Mouse (Mus musculus): ENCODE results near the gene Baz2b. TPM values are rescaled to one million over a fixed set of nuclear protein-coding genes. Genes with fewer than 3 reads are reported as not detected.

Gene Baz2b
- total RNA-seq (2014; rRNA removed) (52.2 and 71.7 TPM in 2 replicates), polyA plus RNA-seq (2015; fragmentation: Nextera tagmentation; extraction: Ambion mirVana) (22.2 and 40.6 TPM in 2 replicates)

- Histone ChIP-seq H3K4me2 (ENCODE audit: low read depth) (peak within 1 kb of the TSS; percentile 68), H3K4me3 (ENCODE audit: low read depth, low read length) (peak within 1 kb of the TSS; percentile 97), H3K36me3 (ENCODE audit: insufficient read depth) (0 out of 2 replicates have a peak, but pooled peaks cover 6% of the 10 kb centered on the region), H3K9me3 (ENCODE audit: low read length) (no peaks in the 10 kb centered on the region), H3K27ac (ENCODE audit: low read depth, low read length) (peak within 1 kb of the TSS; percentile 93), H3K9ac (peak within 1 kb of the TSS; percentile 92), H3K27me3 (ENCODE audit: insufficient read depth, low read length) (no peaks in the 10 kb centered on the region), H3K4me1 (ENCODE audit: insufficient read depth) (peaks cover 18% of the 10 kb centered on the region)
- peak; percentile 42 for TF ChIP-seq CTCF (IDR thresholded peaks at IDR 0.05; ENCODE audit: low read depth)
- DNase-seq (peak; percentile 95), ATAC-seq (peak; percentile 96)
- WGBS = 2% methylated on average over 86 of the region's 109 CpGs
Observed at GRCm38 (mm10) chr2:60209703-60210651, at the start of gene Baz2b, which contains the start of gene March7. TSS of gene Baz2b (minus strand) at chr2:60209839. TSS of gene March7 (plus strand) at chr2:60209887.

- Histone ChIP-seq H3K36me3 (ENCODE audit: insufficient read depth) (no peaks in the 10 kb centered on the region), H3K27me3 (ENCODE audit: insufficient read depth, low read length) (no peaks in the 10 kb centered on the region), H3K4me3 (ENCODE audit: low read depth, low read length) (no peak overlapping the region), H3K4me2 (ENCODE audit: low read depth) (no peak overlapping the region), H3K9ac (no peak overlapping the region), H3K27ac (ENCODE audit: low read depth, low read length) (no peak overlapping the region), H3K9me3 (ENCODE audit: low read length) (no peaks in the 10 kb centered on the region), H3K4me1 (ENCODE audit: insufficient read depth) (no peaks in the 10 kb centered on the region)
- WGBS = 98% methylated on average over 5 of the region's 5 CpGs
- ATAC-seq (no peak), DNase-seq (no peak)
- no peak for TF ChIP-seq CTCF (IDR thresholded peaks at IDR 0.05; ENCODE audit: low read depth)
Observed at GRCm38 (mm10) chr2:60259186-60259585, 49.5 kb upstream of the Baz2b start.

GRCm38 (mm10) chr2:60256751-60257150 is 47.1 kb upstream of the Baz2b start:
- WGBS = 87% methylated on average over 2 of the region's 2 CpGs
- H3K9me3 ChIP-seq (ENCODE audit: low read length) = no peaks in the 10 kb centered on the region
- no peak for TF ChIP-seq CTCF (IDR thresholded peaks at IDR 0.05; ENCODE audit: low read depth)
- no peak overlapping the region for H3K9ac ChIP-seq
- DNase-seq (no peak), ATAC-seq (no peak)
- H3K4me2 ChIP-seq (ENCODE audit: low read depth) = no peak overlapping the region
- H3K4me1 ChIP-seq (ENCODE audit: insufficient read depth) = no peaks in the 10 kb centered on the region
- no peak overlapping the region for H3K4me3 ChIP-seq (ENCODE audit: low read depth, low read length)
- no peak overlapping the region for H3K27ac ChIP-seq (ENCODE audit: low read depth, low read length)
- no peaks in the 10 kb centered on the region for H3K27me3 ChIP-seq (ENCODE audit: insufficient read depth, low read length)
- no peaks in the 10 kb centered on the region for H3K36me3 ChIP-seq (ENCODE audit: insufficient read depth)

- Histone ChIP-seq H3K27me3 (ENCODE audit: insufficient read depth, low read length) (no peaks in the 10 kb centered on the region), H3K4me2 (ENCODE audit: low read depth) (no peak overlapping the region), H3K4me1 (ENCODE audit: insufficient read depth) (no peaks in the 10 kb centered on the region), H3K36me3 (ENCODE audit: insufficient read depth) (peaks cover 13% of the 10 kb centered on the region; the same call in 1 of the 2 replicates), H3K9me3 (ENCODE audit: low read length) (no peaks in the 10 kb centered on the region), H3K9ac (no peak overlapping the region), H3K4me3 (ENCODE audit: low read depth, low read length) (no peak overlapping the region), H3K27ac (ENCODE audit: low read depth, low read length) (no peak overlapping the region)
- no peak for TF ChIP-seq CTCF (IDR thresholded peaks at IDR 0.05; ENCODE audit: low read depth)
- no peak for ATAC-seq
- DNase-seq = no peak
Observed at GRCm38 (mm10) chr2:60253506-60253905, 43.9 kb upstream of the Baz2b start.

- Histone ChIP-seq H3K9me3 (ENCODE audit: low read length) (no peaks in the 10 kb centered on the region), H3K27me3 (ENCODE audit: insufficient read depth, low read length) (no peaks in the 10 kb centered on the region), H3K4me1 (ENCODE audit: insufficient read depth) (no peaks in the 10 kb centered on the region), H3K9ac (no peak overlapping the region), H3K4me3 (ENCODE audit: low read depth, low read length) (no peak overlapping the region), H3K27ac (ENCODE audit: low read depth, low read length) (no peak overlapping the region), H3K4me2 (ENCODE audit: low read depth) (no peak overlapping the region), H3K36me3 (ENCODE audit: insufficient read depth) (peaks cover 13% of the 10 kb centered on the region; the same call in 1 of the 2 replicates)
- 86% methylated on average over 4 of the region's 4 CpGs for WGBS
- no peak for TF ChIP-seq CTCF (IDR thresholded peaks at IDR 0.05; ENCODE audit: low read depth)
- DNase-seq = no peak
- ATAC-seq = no peak
Observed at GRCm38 (mm10) chr2:60252782-60253181, 43.1 kb upstream of the Baz2b start.

- H3K4me2 ChIP-seq (ENCODE audit: low read depth) = no peak overlapping the region
- no peaks in the 10 kb centered on the region for H3K4me1 ChIP-seq (ENCODE audit: insufficient read depth)
- TF ChIP-seq CTCF (IDR thresholded peaks at IDR 0.05; ENCODE audit: low read depth) = no peak
- H3K27me3 ChIP-seq (ENCODE audit: insufficient read depth, low read length) = no peaks in the 10 kb centered on the region
- H3K9ac ChIP-seq = no peak overlapping the region
- no peak overlapping the region for H3K4me3 ChIP-seq (ENCODE audit: low read depth, low read length)
- DNase-seq (no peak), ATAC-seq (no peak)
- peaks cover 62% of the 10 kb centered on the region for H3K36me3 ChIP-seq (ENCODE audit: insufficient read depth)
- WGBS = 89% methylated on average over 7 of the region's 7 CpGs
- no peaks in the 10 kb centered on the region for H3K9me3 ChIP-seq (ENCODE audit: low read length)
- H3K27ac ChIP-seq (ENCODE audit: low read depth, low read length) = no peak overlapping the region
Observed at GRCm38 (mm10) chr2:60234506-60234905, 24.9 kb upstream of the Baz2b start.

- Histone ChIP-seq H3K4me1 (ENCODE audit: insufficient read depth) (no peaks in the 10 kb centered on the region), H3K4me3 (ENCODE audit: low read depth, low read length) (no peak overlapping the region), H3K36me3 (ENCODE audit: insufficient read depth) (peaks cover 54% of the 10 kb centered on the region), H3K9me3 (ENCODE audit: low read length) (no peaks in the 10 kb centered on the region), H3K27me3 (ENCODE audit: insufficient read depth, low read length) (no peaks in the 10 kb centered on the region), H3K27ac (ENCODE audit: low read depth, low read length) (no peak overlapping the region), H3K4me2 (ENCODE audit: low read depth) (no peak overlapping the region), H3K9ac (no peak overlapping the region)
- TF ChIP-seq CTCF (IDR thresholded peaks at IDR 0.05; ENCODE audit: low read depth) = no peak
- ATAC-seq (no peak), DNase-seq (no peak)
- 78% methylated on average over 2 of the region's 2 CpGs for WGBS
Observed at GRCm38 (mm10) chr2:60233147-60233546, 23.5 kb upstream of the Baz2b start.
